Mouse (Mus musculus): ENCODE data around the gene Stk36. TPM values are rescaled to one million over a fixed set of nuclear protein-coding genes. Genes with fewer than 3 reads are reported as not detected.

Gene Stk36
- polyA plus RNA-seq (2014; fragmentation: Illumina TruSeq; extraction: RNeasy Lipid Tissue Mini Kit (QIAGEN cat#74804); ENCODE audit: low read depth, low replicate concordance): 0.22 TPM

DNA sequence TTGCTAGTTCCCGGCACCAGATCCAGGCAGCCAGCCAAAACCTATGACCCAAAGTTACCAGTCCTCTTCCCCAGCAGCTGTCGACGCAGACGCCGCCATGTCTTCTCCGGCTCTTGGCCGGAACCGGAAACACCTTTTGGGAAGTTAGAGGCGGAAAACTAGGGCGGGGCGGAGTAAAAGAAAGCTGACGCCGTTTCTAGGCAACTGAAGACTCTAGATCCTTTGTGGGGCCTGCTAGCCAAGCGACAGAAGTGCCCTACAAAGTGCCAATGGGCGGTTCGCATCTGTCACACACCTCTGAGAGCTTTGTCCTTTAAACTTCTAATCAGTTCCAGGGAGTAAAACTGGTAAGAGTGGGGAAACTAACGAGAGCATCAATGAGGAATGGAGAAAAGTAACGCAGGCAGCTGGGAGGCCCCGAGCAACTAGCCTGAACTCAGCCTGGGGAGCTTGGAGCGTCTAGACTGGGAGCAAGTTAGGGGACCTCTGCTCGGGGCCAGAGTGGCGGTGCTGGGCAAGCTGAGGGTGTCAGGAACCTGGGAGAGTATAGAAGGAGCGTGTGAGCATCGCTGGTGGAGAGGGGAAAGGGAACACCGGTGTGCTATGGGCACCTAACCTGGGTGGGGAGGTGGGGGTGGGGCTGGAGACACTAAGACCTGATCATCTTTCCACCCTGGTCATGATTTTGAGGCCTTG is at the start of gene Stk36, which contains the start of gene Rnf25:
Gene Stk36 (plus strand): TSS at position 179 of the 696 bp plus-strand sequence.
Gene Rnf25 (minus strand): TSS at position 131 of the 696 bp plus-strand sequence.

DNA sequence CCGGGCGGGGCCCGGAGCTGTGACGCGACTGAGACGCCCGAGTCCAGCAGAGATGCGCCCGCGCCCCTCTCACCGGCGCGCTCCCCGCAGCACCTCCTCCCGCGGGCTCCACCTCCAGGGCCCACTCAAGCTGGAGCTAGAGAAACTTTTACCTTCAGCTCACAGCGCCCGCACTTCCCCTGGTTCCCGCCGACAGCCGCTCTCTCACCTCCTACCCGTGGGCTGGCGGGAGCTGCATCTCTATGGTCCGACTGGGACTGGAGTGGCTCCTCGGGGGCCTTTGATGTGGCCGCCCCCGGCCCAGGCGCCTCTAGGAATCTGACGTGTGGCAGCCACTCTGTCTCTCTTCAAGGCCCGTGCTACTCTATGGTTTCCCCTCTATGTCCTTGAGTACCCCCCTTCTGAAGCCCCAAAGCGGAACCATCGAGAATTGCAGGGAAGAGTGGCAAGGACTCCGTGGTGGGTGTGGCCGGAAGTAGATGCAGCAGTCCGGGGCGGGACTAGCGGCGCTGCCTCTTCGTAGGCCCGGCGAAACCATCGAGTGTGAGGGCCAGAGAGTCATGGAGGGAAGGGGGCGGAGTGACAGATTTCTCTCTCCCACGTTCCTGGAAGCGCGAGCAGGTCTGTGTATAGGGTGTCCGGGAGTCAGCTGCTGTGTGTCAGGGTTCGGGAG is 13.3 kb upstream of the Stk36 start, which contains the start of the genes Zfp142 and Bcs1l:
Gene Zfp142 (minus strand): TSS at position 474 of the 673 bp plus-strand sequence.
Gene Bcs1l (plus strand): TSS at position 517 of the 673 bp plus-strand sequence.

DNA sequence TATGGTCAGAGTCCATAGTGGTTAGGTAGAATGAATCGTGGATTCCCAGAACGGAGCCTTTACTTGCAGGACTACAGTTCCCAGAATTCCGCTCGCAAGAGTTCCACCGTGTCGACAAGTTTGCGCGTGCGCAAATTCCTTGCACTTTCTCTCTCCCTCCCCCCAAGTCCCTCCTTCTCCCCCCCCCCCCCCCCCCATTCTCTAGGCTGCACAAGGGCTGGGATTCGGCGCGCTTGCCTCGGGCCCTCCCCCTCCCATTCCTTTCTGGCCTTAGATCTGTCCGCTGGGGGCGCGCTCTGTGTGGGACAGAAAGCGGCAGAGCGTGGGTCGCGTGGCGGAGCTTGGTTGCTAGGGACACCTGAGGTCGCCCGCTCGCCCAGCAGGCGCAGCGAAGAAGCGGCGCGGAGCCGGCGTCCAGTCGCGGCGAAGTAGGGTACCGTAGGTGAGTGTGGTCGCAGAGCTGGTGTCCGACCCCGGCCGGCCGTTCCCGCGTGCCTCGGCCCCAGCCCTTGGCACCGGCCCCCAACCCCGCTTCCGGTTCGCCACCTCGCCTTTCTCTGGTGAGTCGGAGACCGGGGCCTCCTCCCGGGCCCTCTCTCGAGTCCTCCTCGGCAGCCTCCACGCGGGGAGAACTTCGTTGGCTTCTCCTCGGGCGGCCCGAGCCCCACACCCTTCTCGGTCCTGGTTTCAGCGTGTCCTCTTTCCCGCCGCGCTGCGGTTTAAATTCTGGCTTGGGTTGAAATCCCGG is 60.4 kb downstream of the Stk36 start, which contains the start of gene Ttll4:
Gene Ttll4 (plus strand): TSS at position 298 of the 748 bp plus-strand sequence.

Other genes starting within 250 kb of the Stk36 start
- not detected for gene Catip, start 239.3 kb upstream of the Stk36 start, polyA plus RNA-seq (2014; fragmentation: Illumina TruSeq; extraction: RNeasy Lipid Tissue Mini Kit (QIAGEN cat#74804); ENCODE audit: low read depth, low replicate concordance)
- gene Slc11a1, start 226.2 kb upstream of the Stk36 start, polyA plus RNA-seq (2014; fragmentation: Illumina TruSeq; extraction: RNeasy Lipid Tissue Mini Kit (QIAGEN cat#74804); ENCODE audit: low read depth, low replicate concordance): 1.7 TPM
- 17.1 TPM for gene Ctdsp1, start 209.9 kb upstream of the Stk36 start, polyA plus RNA-seq (2014; fragmentation: Illumina TruSeq; extraction: RNeasy Lipid Tissue Mini Kit (QIAGEN cat#74804); ENCODE audit: low read depth, low replicate concordance)
- 103 TPM for gene Vil1, start 192.1 kb upstream of the Stk36 start, polyA plus RNA-seq (2014; fragmentation: Illumina TruSeq; extraction: RNeasy Lipid Tissue Mini Kit (QIAGEN cat#74804); ENCODE audit: low read depth, low replicate concordance)
- 31.4 TPM for gene Cnot9, start 95.4 kb upstream of the Stk36 start, polyA plus RNA-seq (2014; fragmentation: Illumina TruSeq; extraction: RNeasy Lipid Tissue Mini Kit (QIAGEN cat#74804); ENCODE audit: low read depth, low replicate concordance)
- 1.7 TPM for gene Plcd4, start 58.6 kb upstream of the Stk36 start, polyA plus RNA-seq (2014; fragmentation: Illumina TruSeq; extraction: RNeasy Lipid Tissue Mini Kit (QIAGEN cat#74804); ENCODE audit: low read depth, low replicate concordance)
- gene Usp37, start 57.2 kb upstream of the Stk36 start, polyA plus RNA-seq (2014; fragmentation: Illumina TruSeq; extraction: RNeasy Lipid Tissue Mini Kit (QIAGEN cat#74804); ENCODE audit: low read depth, low replicate concordance): 18.2 TPM
- gene Zfp142, start 13.2 kb upstream of the Stk36 start, polyA plus RNA-seq (2014; fragmentation: Illumina TruSeq; extraction: RNeasy Lipid Tissue Mini Kit (QIAGEN cat#74804); ENCODE audit: low read depth, low replicate concordance): 7.3 TPM
- gene Bcs1l, start 13.2 kb upstream of the Stk36 start, polyA plus RNA-seq (2014; fragmentation: Illumina TruSeq; extraction: RNeasy Lipid Tissue Mini Kit (QIAGEN cat#74804); ENCODE audit: low read depth, low replicate concordance): 7.2 TPM
- gene Rnf25, start within 50 bp of the Stk36 start, polyA plus RNA-seq (2014; fragmentation: Illumina TruSeq; extraction: RNeasy Lipid Tissue Mini Kit (QIAGEN cat#74804); ENCODE audit: low read depth, low replicate concordance): 11.6 TPM
- gene Ttll4, start 60.3 kb downstream of the Stk36 start, polyA plus RNA-seq (2014; fragmentation: Illumina TruSeq; extraction: RNeasy Lipid Tissue Mini Kit (QIAGEN cat#74804); ENCODE audit: low read depth, low replicate concordance): 26.8 TPM
- gene Cyp27a1, start 112.1 kb downstream of the Stk36 start, polyA plus RNA-seq (2014; fragmentation: Illumina TruSeq; extraction: RNeasy Lipid Tissue Mini Kit (QIAGEN cat#74804); ENCODE audit: low read depth, low replicate concordance): 8.6 TPM
- not detected for gene Prkag3, start 147.8 kb downstream of the Stk36 start, polyA plus RNA-seq (2014; fragmentation: Illumina TruSeq; extraction: RNeasy Lipid Tissue Mini Kit (QIAGEN cat#74804); ENCODE audit: low read depth, low replicate concordance)
- not detected for gene Wnt6, start 170.4 kb downstream of the Stk36 start, polyA plus RNA-seq (2014; fragmentation: Illumina TruSeq; extraction: RNeasy Lipid Tissue Mini Kit (QIAGEN cat#74804); ENCODE audit: low read depth, low replicate concordance)
- not detected for gene Wnt10a, start 190.1 kb downstream of the Stk36 start, polyA plus RNA-seq (2014; fragmentation: Illumina TruSeq; extraction: RNeasy Lipid Tissue Mini Kit (QIAGEN cat#74804); ENCODE audit: low read depth, low replicate concordance)

Data from sigmoid colon, adult 10 weeks (tissue).